Mouse (Mus musculus): ENCODE data around the gene Stxbp1.

Gene Stxbp1

GRCm38 (mm10) chr2:32838147-32838884 lies 8.7 kb downstream of the Stxbp1 start:
- no peak for DNase-seq (ENCODE audit: low read depth, low spot score)

- no peak for DNase-seq (ENCODE audit: low read depth, low spot score)
Measured at GRCm38 (mm10) chr2:32835588-32835987, 11.5 kb downstream of the Stxbp1 start.

GRCm38 (mm10) chr2:32834496-32834895 lies 12.5 kb downstream of the Stxbp1 start:
- DNase-seq (ENCODE audit: low read depth, low spot score), result no peak

- DNase-seq (ENCODE audit: low read depth, low spot score), result peak; percentile 92
Measured at GRCm38 (mm10) chr2:32828979-32829676, 17.9 kb downstream of the Stxbp1 start.

- DNase-seq (ENCODE audit: low read depth, low spot score), result no peak
Measured at GRCm38 (mm10) chr2:32825796-32826195, 21.2 kb downstream of the Stxbp1 start.

GRCm38 (mm10) chr2:32824778-32825177 lies 22.3 kb downstream of the Stxbp1 start:
- DNase-seq (ENCODE audit: low read depth, low spot score), result no peak

- no peak for DNase-seq (ENCODE audit: low read depth, low spot score)
Measured at GRCm38 (mm10) chr2:32824181-32824580, 22.9 kb downstream of the Stxbp1 start.

GRCm38 (mm10) chr2:32823579-32824154 lies 23.4 kb downstream of the Stxbp1 start:
- no peak for DNase-seq (ENCODE audit: low read depth, low spot score)

- DNase-seq (ENCODE audit: low read depth, low spot score), result no peak
Measured at GRCm38 (mm10) chr2:32823153-32823552, 23.9 kb downstream of the Stxbp1 start.

- no peak for DNase-seq (ENCODE audit: low read depth, low spot score)
Measured at GRCm38 (mm10) chr2:32822643-32823042, 24.4 kb downstream of the Stxbp1 start.

- DNase-seq (ENCODE audit: low read depth, low spot score), result no peak
Measured at GRCm38 (mm10) chr2:32821041-32821802, 25.8 kb downstream of the Stxbp1 start.

GRCm38 (mm10) chr2:32818208-32818607 lies 28.8 kb downstream of the Stxbp1 start:
- no peak for DNase-seq (ENCODE audit: low read depth, low spot score)

- DNase-seq (ENCODE audit: low read depth, low spot score), result no peak
Measured at GRCm38 (mm10) chr2:32817589-32817988, 29.5 kb downstream of the Stxbp1 start.

GRCm38 (mm10) chr2:32816946-32817581 lies 30.0 kb downstream of the Stxbp1 start:
- no peak for DNase-seq (ENCODE audit: low read depth, low spot score)

- DNase-seq (ENCODE audit: low read depth, low spot score), result no peak
Measured at GRCm38 (mm10) chr2:32816497-32816896, 30.5 kb downstream of the Stxbp1 start.

GRCm38 (mm10) chr2:32811959-32812358 lies 35.1 kb downstream of the Stxbp1 start:
- DNase-seq (ENCODE audit: low read depth, low spot score), result no peak

GRCm38 (mm10) chr2:32808816-32809566 lies 38.1 kb downstream of the Stxbp1 start:
- DNase-seq (ENCODE audit: low read depth, low spot score), result no peak

GRCm38 (mm10) chr2:32798251-32798962 lies 48.6 kb downstream of the Stxbp1 start:
- no peak for DNase-seq (ENCODE audit: low read depth, low spot score)

- no peak for DNase-seq (ENCODE audit: low read depth, low spot score)
Measured at GRCm38 (mm10) chr2:32795748-32796418, 51.2 kb downstream of the Stxbp1 start.

GRCm38 (mm10) chr2:32791297-32791696 lies 55.7 kb downstream of the Stxbp1 start:
- no peak for DNase-seq (ENCODE audit: low read depth, low spot score)

All from retina, adult 2 months (tissue).